Mouse (Mus musculus) MEL-GATA-1-ER (cell line): ENCODE data around the gene Dnm1.
"Not testable (repeated sequence)": the region's sequence is repeated elsewhere in the genome, so short reads cannot be mapped to it uniquely, and the experiment has no call there.

Experiments used
- DNase-seq: peaks from one replicate; pipeline ENCODE4 v3.0.0-alpha.2; 2012; ENCODE audit warnings: low read depth; ENCODE audit errors: extremely low read depth

Dnm1 gene

GRCm38 (mm10) chr2:32314831-32315230 is 38.3 kb downstream of the Dnm1 start:
- no peak for DNase-seq

GRCm38 (mm10) chr2:32312318-32312964 is 40.7 kb downstream of the Dnm1 start:
- peak; percentile 54 for DNase-seq

GRCm38 (mm10) chr2:32311443-32312317 is 41.5 kb downstream of the Dnm1 start:
- DNase-seq = no peak

- no peak for DNase-seq
Observed at GRCm38 (mm10) chr2:32310096-32310845, 42.9 kb downstream of the Dnm1 start.

- no peak for DNase-seq
Observed at GRCm38 (mm10) chr2:32308870-32309568, 44.1 kb downstream of the Dnm1 start.

- DNase-seq = peak; percentile 39
Observed at GRCm38 (mm10) chr2:32307941-32308760, 45.0 kb downstream of the Dnm1 start.

- no peak for DNase-seq
Observed at GRCm38 (mm10) chr2:32307247-32307798, 45.8 kb downstream of the Dnm1 start.

GRCm38 (mm10) chr2:32306176-32306575 is 47.0 kb downstream of the Dnm1 start:
- DNase-seq = no peak

GRCm38 (mm10) chr2:32305668-32306067 is 47.5 kb downstream of the Dnm1 start:
- no peak for DNase-seq

- no peak for DNase-seq
Observed at GRCm38 (mm10) chr2:32304145-32304832, 48.8 kb downstream of the Dnm1 start.

GRCm38 (mm10) chr2:32302952-32303351 is 50.2 kb downstream of the Dnm1 start:
- DNase-seq = no peak

- no peak for DNase-seq
Observed at GRCm38 (mm10) chr2:32299469-32299868, 53.7 kb downstream of the Dnm1 start.

GRCm38 (mm10) chr2:32295842-32296241 is 57.3 kb downstream of the Dnm1 start:
- DNase-seq = not testable (repeated sequence)

- no peak for DNase-seq
Observed at GRCm38 (mm10) chr2:32295285-32295684, 57.9 kb downstream of the Dnm1 start.

- no peak for DNase-seq
Observed at GRCm38 (mm10) chr2:32294348-32294747, 58.8 kb downstream of the Dnm1 start.

GRCm38 (mm10) chr2:32289578-32289977 is 63.6 kb downstream of the Dnm1 start:
- peak; percentile 78 for DNase-seq

- no peak for DNase-seq
Observed at GRCm38 (mm10) chr2:32288371-32288931, 64.7 kb downstream of the Dnm1 start.

- peak; percentile 98 for DNase-seq
Observed at GRCm38 (mm10) chr2:32287923-32288367, 65.2 kb downstream of the Dnm1 start, which contains the start of gene Swi5. Gene Swi5 (minus strand): TSS chr2:32288075.

- no peak for DNase-seq
Observed at GRCm38 (mm10) chr2:32287334-32287840, 65.8 kb downstream of the Dnm1 start, which contains the start of gene Golga2. Gene Golga2 (plus strand): TSS chr2:32287384.
